Mouse (Mus musculus): ENCODE measurements around the gene Btc.

DNA sequence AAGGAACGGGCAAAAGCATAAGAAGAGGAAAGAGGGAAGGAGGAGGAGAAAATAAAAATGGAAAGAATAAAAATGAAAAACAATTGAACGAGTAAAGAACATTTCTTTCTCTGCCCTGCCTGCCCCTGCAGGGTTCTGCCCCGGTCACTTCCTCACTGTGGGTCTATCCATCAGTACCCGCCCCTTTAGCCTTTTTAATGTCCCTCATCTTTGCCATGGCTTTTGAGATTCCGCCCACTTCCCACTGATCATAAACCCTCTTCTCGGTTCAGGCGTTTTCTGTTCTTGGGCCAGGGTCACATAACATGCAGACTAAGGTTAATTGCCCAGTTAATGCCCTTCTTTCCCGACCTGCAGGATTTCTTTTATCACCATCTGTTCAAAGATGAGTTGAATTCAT, 25.8 kb upstream of the Btc start:
- TF ChIP-seq EP300 (IDR thresholded peaks at IDR 0.05; ENCODE audit: low read depth in 1 of 2, low read length in 2 of 2) (no peak), POLR2A (IDR thresholded peaks at IDR 0.05; ENCODE audit: control insufficient read depth in 1 of 2, insufficient read depth in 1 of 2, low read depth in 1 of 2, low read length in 2 of 2, poor library complexity in 1 of 2) (no peak), SIN3A (IDR thresholded peaks at IDR 0.05; ENCODE audit: low read length) (no peak), ETS1 (IDR thresholded peaks at IDR 0.05; ENCODE audit: low read depth, low read length) (no peak), CTCF (IDR thresholded peaks at IDR 0.05 in 2 of 3, conservative IDR thresholded peaks at IDR 0.05 in 1 of 3; ENCODE audit: control insufficient read depth in 1 of 3, insufficient read depth in 1 of 3, low read depth in 2 of 3, low read length in 3 of 3, poor library complexity in 1 of 3, severe bottlenecking in 1 of 3) (no peak), TAL1 (IDR thresholded peaks at IDR 0.05; ENCODE audit: low read length) (no peak)
